Mouse (Mus musculus): ENCODE data around the gene Kcnh8. TPM values are rescaled to one million over a fixed set of nuclear protein-coding genes. Genes with fewer than 3 reads are reported as not detected.

Kcnh8 gene
- total and polyA plus RNA-seq, 2 experiments from 2014 or later, result not detected

DNA sequence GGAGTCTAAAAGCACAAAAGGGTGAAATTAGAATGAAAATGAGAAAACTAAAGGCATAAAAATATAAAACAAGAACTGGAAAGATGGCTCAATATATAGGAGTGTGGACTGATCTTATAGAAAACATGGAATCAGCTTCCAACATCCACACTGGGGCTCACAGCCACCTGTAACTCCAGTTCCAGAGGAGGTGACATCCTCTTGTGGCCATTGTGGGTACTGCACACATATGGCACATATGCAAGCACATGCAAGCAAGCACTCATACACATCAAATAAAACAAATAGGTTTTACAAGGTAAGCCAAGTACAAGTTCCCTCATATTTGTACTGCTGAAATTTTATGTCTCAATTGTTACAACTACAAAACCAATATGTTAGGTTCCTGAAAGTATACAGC lies 46.7 kb downstream of the Kcnh8 start:
- Histone ChIP-seq H3K36me3 (replicated peaks; ENCODE audit: control insufficient read depth, insufficient read depth, low read length) (no peaks in the 10 kb centered on the region), H3K4me1 (ENCODE audit: control insufficient read depth, insufficient read depth) (no peaks in the 10 kb centered on the region), H3K9me3 (replicated peaks; ENCODE audit: control insufficient read depth, low read length) (0 out of 2 replicates have a peak, but pooled peaks cover 3% of the 10 kb centered on the region), H3K4me3 (ENCODE audit: low read depth, low read length) (no peak overlapping the region), H3K9ac (replicated peaks; ENCODE audit: low read depth, low read length) (no peak overlapping the region), H3K27ac (ENCODE audit: low read depth) (no peak overlapping the region), H3K27me3 (ENCODE audit: control insufficient read depth, insufficient read depth, low read length) (no peaks in the 10 kb centered on the region), H3K4me2 (ENCODE audit: low read depth, low read length) (no peak overlapping the region)
- DNase-seq (ENCODE audit: low spot score), result no peak
- TF ChIP-seq CTCF (IDR thresholded peaks at IDR 0.05; ENCODE audit: low read depth) (no peak), EP300 (IDR thresholded peaks at IDR 0.05; ENCODE audit: low read depth) (no peak)
- ATAC-seq (ENCODE audit: insufficient read depth, low read depth), result no peak

DNA sequence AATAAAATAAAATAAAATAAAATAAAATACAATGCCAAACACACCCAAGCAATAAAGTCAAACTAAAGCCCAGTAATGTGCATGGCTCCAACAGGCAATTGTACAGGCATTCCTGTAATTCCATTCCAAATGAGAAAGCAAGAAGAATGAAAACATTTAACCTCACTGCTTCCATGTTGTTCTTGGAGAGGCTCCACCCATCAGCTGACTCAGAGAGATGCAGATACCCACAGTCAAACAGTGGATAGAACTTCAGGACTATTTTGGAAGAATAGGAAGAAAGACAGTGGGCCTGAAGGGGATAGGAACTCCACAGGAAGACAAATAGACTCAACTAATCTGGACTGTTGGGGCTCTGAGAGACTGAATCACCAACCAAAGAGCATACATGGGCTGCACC lies 89.5 kb downstream of the Kcnh8 start:
- Histone ChIP-seq H3K27me3 (ENCODE audit: control insufficient read depth, insufficient read depth, low read length) (no peaks in the 10 kb centered on the region), H3K36me3 (replicated peaks; ENCODE audit: control insufficient read depth, insufficient read depth, low read length) (no peaks in the 10 kb centered on the region), H3K4me3 (ENCODE audit: low read depth, low read length) (no peak overlapping the region), H3K4me1 (ENCODE audit: control insufficient read depth, insufficient read depth) (no peaks in the 10 kb centered on the region), H3K4me2 (ENCODE audit: low read depth, low read length) (no peak overlapping the region), H3K9ac (replicated peaks; ENCODE audit: low read depth, low read length) (no peak overlapping the region), H3K27ac (ENCODE audit: low read depth) (no peak overlapping the region), H3K9me3 (replicated peaks; ENCODE audit: control insufficient read depth, low read length) (0 out of 2 replicates have a peak, but pooled peaks cover 4% of the 10 kb centered on the region)
- ATAC-seq (ENCODE audit: insufficient read depth, low read depth), result no peak
- TF ChIP-seq EP300 (IDR thresholded peaks at IDR 0.05; ENCODE audit: low read depth) (no peak), CTCF (IDR thresholded peaks at IDR 0.05; ENCODE audit: low read depth) (no peak)
- DNase-seq (ENCODE audit: low spot score), result no peak

DNA sequence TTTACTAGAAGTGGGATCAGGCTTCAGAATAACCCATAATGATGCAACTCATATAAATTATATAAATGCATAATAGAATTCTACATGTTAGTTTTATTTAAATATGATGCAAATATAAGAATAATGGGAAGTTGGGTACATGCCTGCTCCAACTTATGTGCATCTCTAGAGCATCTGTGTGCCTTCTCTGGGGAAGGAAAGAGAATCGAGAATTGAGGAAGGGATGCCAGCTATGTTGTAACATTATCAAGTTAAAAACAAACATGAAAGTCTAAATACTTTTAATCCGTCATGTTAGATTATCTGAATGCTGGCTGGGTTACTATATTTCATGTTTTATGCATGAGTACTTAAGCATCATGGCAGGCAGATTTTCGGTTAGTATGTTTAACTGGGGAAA lies 99.4 kb downstream of the Kcnh8 start:
- no peak overlapping the region for H3K9ac ChIP-seq (replicated peaks; ENCODE audit: low read depth, low read length)
- H3K36me3 ChIP-seq (replicated peaks; ENCODE audit: control insufficient read depth, insufficient read depth, low read length), result no peaks in the 10 kb centered on the region
- ATAC-seq (ENCODE audit: insufficient read depth, low read depth) (no peak), DNase-seq (ENCODE audit: low spot score) (no peak)
- H3K27me3 ChIP-seq (ENCODE audit: control insufficient read depth, insufficient read depth, low read length), result no peaks in the 10 kb centered on the region
- H3K27ac ChIP-seq (ENCODE audit: low read depth), result no peak overlapping the region
- H3K9me3 ChIP-seq (replicated peaks; ENCODE audit: control insufficient read depth, low read length), result no peaks in the 10 kb centered on the region
- WGBS, result 61% methylated on average over 3 of the region's 3 CpGs
- H3K4me3 ChIP-seq (ENCODE audit: low read depth, low read length), result no peak overlapping the region
- H3K4me1 ChIP-seq (ENCODE audit: control insufficient read depth, insufficient read depth), result no peaks in the 10 kb centered on the region
- no peak for TF ChIP-seq EP300 (IDR thresholded peaks at IDR 0.05; ENCODE audit: low read depth)
- TF ChIP-seq CTCF (IDR thresholded peaks at IDR 0.05; ENCODE audit: low read depth), result no peak
- no peak overlapping the region for H3K4me2 ChIP-seq (ENCODE audit: low read depth, low read length)

DNA sequence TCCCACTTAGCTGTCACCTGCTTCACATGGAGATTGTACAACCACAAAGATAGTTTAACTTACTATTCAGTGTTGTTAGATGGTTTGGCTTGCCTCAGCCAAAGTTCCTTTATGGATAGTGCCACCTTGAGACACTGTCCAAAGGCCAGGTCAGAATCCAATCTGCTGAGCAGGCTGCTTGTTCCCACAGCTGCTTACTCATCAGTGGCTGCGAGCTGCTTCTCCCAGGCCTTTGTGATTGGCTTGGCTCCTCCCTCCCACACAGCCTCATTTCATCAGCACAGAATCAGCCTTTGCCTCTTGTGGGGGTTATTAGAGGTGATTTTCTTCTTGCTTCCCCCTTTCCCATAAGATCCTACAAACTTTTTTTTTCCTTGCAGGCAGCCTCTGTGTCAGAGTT lies 109.8 kb downstream of the Kcnh8 start:
- Histone ChIP-seq H3K27me3 (ENCODE audit: control insufficient read depth, insufficient read depth, low read length) (no peaks in the 10 kb centered on the region), H3K36me3 (replicated peaks; ENCODE audit: control insufficient read depth, insufficient read depth, low read length) (no peaks in the 10 kb centered on the region), H3K9me3 (replicated peaks; ENCODE audit: control insufficient read depth, low read length) (no peaks in the 10 kb centered on the region), H3K27ac (ENCODE audit: low read depth) (no peak overlapping the region), H3K4me3 (ENCODE audit: low read depth, low read length) (no peak overlapping the region), H3K9ac (replicated peaks; ENCODE audit: low read depth, low read length) (no peak overlapping the region), H3K4me1 (ENCODE audit: control insufficient read depth, insufficient read depth) (no peaks in the 10 kb centered on the region), H3K4me2 (ENCODE audit: low read depth, low read length) (no peak overlapping the region)
- no peak for ATAC-seq (ENCODE audit: insufficient read depth, low read depth)
- no peak for DNase-seq (ENCODE audit: low spot score)
- TF ChIP-seq EP300 (IDR thresholded peaks at IDR 0.05; ENCODE audit: low read depth) (no peak), CTCF (IDR thresholded peaks at IDR 0.05; ENCODE audit: low read depth) (no peak)
- 13% methylated on average over 1 of the region's 1 CpGs for WGBS

DNA sequence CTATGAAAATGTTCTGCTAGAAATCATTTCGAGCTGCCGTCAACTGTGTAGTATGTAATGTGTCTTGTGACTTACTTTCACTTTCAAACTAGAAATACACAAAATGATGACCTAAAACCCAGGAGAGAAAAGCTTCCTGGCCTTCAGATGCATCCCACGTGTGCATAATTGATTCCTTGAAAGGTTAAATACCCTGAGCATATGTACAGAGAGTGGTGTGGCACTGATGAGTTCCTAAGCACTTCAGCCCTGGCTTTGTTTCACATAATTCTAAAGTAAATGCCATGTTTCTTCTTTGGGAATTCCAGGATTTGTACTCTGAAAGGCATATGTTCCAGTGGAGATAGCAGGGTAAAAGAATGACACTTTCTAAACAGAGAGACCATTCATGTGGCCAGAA lies 119.7 kb downstream of the Kcnh8 start:
- no peaks in the 10 kb centered on the region for H3K27me3 ChIP-seq (ENCODE audit: control insufficient read depth, insufficient read depth, low read length)
- 64% methylated on average over 3 of the region's 3 CpGs for WGBS
- DNase-seq (ENCODE audit: low spot score) (no peak), ATAC-seq (ENCODE audit: insufficient read depth, low read depth) (no peak)
- H3K4me3 ChIP-seq (ENCODE audit: low read depth, low read length), result no peak overlapping the region
- no peak overlapping the region for H3K27ac ChIP-seq (ENCODE audit: low read depth)
- H3K4me2 ChIP-seq (ENCODE audit: low read depth, low read length), result no peak overlapping the region
- H3K9me3 ChIP-seq (replicated peaks; ENCODE audit: control insufficient read depth, low read length), result no peaks in the 10 kb centered on the region
- no peak overlapping the region for H3K9ac ChIP-seq (replicated peaks; ENCODE audit: low read depth, low read length)
- no peaks in the 10 kb centered on the region for H3K36me3 ChIP-seq (replicated peaks; ENCODE audit: control insufficient read depth, insufficient read depth, low read length)
- H3K4me1 ChIP-seq (ENCODE audit: control insufficient read depth, insufficient read depth), result no peaks in the 10 kb centered on the region
- TF ChIP-seq EP300 (IDR thresholded peaks at IDR 0.05; ENCODE audit: low read depth) (no peak), CTCF (IDR thresholded peaks at IDR 0.05; ENCODE audit: low read depth) (no peak)

DNA sequence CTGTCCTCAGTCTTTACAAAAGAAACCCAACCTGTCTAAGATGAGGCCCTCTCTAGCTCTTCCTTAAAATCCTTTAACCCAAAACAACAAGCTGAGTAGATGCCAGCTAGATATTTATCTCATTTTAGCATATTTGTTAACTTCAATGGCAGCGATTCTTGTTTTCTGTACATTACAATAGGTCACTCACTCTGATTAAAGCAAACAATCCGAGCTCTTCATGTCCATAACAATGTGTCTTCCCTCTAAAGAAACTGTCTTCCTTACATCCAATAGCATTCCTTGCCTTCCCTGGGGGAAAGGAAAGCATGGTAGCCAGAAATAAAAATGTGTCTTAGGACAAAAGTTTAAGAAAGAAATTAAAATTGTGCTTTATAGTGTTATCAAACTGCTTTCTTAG lies 126.3 kb downstream of the Kcnh8 start:
- Histone ChIP-seq H3K4me3 (ENCODE audit: low read depth, low read length) (no peak overlapping the region), H3K36me3 (replicated peaks; ENCODE audit: control insufficient read depth, insufficient read depth, low read length) (no peaks in the 10 kb centered on the region), H3K27me3 (ENCODE audit: control insufficient read depth, insufficient read depth, low read length) (no peaks in the 10 kb centered on the region), H3K27ac (ENCODE audit: low read depth) (no peak overlapping the region), H3K4me2 (ENCODE audit: low read depth, low read length) (no peak overlapping the region), H3K9me3 (replicated peaks; ENCODE audit: control insufficient read depth, low read length) (no peaks in the 10 kb centered on the region), H3K9ac (replicated peaks; ENCODE audit: low read depth, low read length) (no peak overlapping the region), H3K4me1 (ENCODE audit: control insufficient read depth, insufficient read depth) (no peaks in the 10 kb centered on the region)
- DNase-seq (ENCODE audit: low spot score), result no peak
- WGBS, result 55% methylated on average over 2 of the region's 2 CpGs
- TF ChIP-seq CTCF (IDR thresholded peaks at IDR 0.05; ENCODE audit: low read depth) (no peak), EP300 (IDR thresholded peaks at IDR 0.05; ENCODE audit: low read depth) (no peak)
- ATAC-seq (ENCODE audit: insufficient read depth, low read depth), result no peak

Data from heart, postnatal 0 days (tissue).